Mouse (Mus musculus) CH12.LX (cell line): ENCODE measurements around the gene Slc9a1. TPM values are rescaled to one million over a fixed set of nuclear protein-coding genes. Genes with fewer than 3 reads are reported as not detected.

Experiments
- DNase-seq: peaks from one replicate; pipeline ENCODE4 v3.0.0-alpha.2; 2013; ENCODE audit errors: extremely low read depth
- H3K27ac ChIP-seq: 2 replicates; pipeline ENCODE4 v1.5.1; 2012; ENCODE audit warnings: low read depth, mild to moderate bottlenecking, control low read depth, moderate library complexity; ENCODE audit not compliant: insufficient read depth
- H3K27me3 ChIP-seq: replicated peaks from 2 replicates; pipeline ENCODE3; 2012; ENCODE audit warnings: inconsistent platforms
- H3K36me3 ChIP-seq, 2 experiments: replicated peaks in 1 of 2; 2 replicates each; pipeline versions ENCODE3 to v1.6.1; 2012; ENCODE audit warnings: inconsistent platforms in 1 of 2, low read length in 1 of 2, mild to moderate bottlenecking in 1 of 2, mixed read lengths in 1 of 2, moderate library complexity in 1 of 2; ENCODE audit not compliant: control insufficient read depth in 1 of 2, insufficient read depth in 1 of 2
- H3K4me1 ChIP-seq, 2 experiments: 2 replicates each; pipeline ENCODE4 v1.6.1; 2012; ENCODE audit warnings: inconsistent platforms in 1 of 2, moderate library complexity in 1 of 2; ENCODE audit not compliant: insufficient read depth in 2 of 2, control insufficient read depth in 1 of 2
- H3K4me2 ChIP-seq: 2 replicates; pipeline ENCODE4 v1.6.1; 2012; ENCODE audit warnings: low read depth, mild to moderate bottlenecking, control low read depth; ENCODE audit not compliant: poor library complexity, insufficient read depth, severe bottlenecking
- H3K4me3 ChIP-seq, 3 experiments: fragments of 150-350 bp in 1 of 3; sonication (generic) in 1 of 3; replicated peaks in 1 of 3; 2 replicates each; pipeline versions ENCODE3 to v1.5.1; 2011 to 2012; ENCODE audit warnings: low read depth in 2 of 3, low read length in 2 of 3, mild to moderate bottlenecking in 2 of 3, moderate library complexity in 2 of 3, control low read depth in 1 of 3, improper control_type of control experiment in 1 of 3, inconsistent platforms in 1 of 3, mixed read lengths in 1 of 3; ENCODE audit not compliant: poor library complexity in 1 of 3
- H3K79me2 ChIP-seq: replicated peaks from 2 replicates; pipeline ENCODE4 v1.6.1; 2012; ENCODE audit warnings: mild to moderate bottlenecking, moderate library complexity; ENCODE audit not compliant: control insufficient read depth, poor library complexity, insufficient read depth, severe bottlenecking; ENCODE audit errors: extremely low read depth
- H3K9ac ChIP-seq: 2 replicates; pipeline ENCODE4 v1.6.1; 2012; ENCODE audit warnings: low read depth, mild to moderate bottlenecking, control low read depth, moderate library complexity; ENCODE audit not compliant: insufficient read depth
- H3K9me3 ChIP-seq: replicated peaks from 2 replicates; pipeline ENCODE3; 2012; ENCODE audit warnings: low read length, inconsistent platforms, mixed read lengths
- BHLHE40 ChIP-seq: IDR thresholded peaks from 2 replicates; pipeline ENCODE4 v1.6.1; 2011; ENCODE audit warnings: mild to moderate bottlenecking, low read depth, low read length, improper control_type of control experiment
- CHD1 ChIP-seq: IDR thresholded peaks from 2 replicates; pipeline ENCODE4 v1.6.1; 2012; ENCODE audit warnings: low read depth, low read length, improper control_type of control experiment, inconsistent platforms
- CTCF ChIP-seq, 2 experiments: IDR thresholded peaks in 1 of 2; conservative IDR thresholded peaks in 1 of 2; 2 replicates each; pipeline ENCODE4 v1.5.1; 2011 to 2012; ENCODE audit warnings: low read depth in 2 of 2, low read length in 2 of 2, improper control_type of control experiment in 1 of 2, inconsistent platforms in 1 of 2, mild to moderate bottlenecking in 1 of 2, moderate library complexity in 1 of 2
- ELF1 ChIP-seq: IDR thresholded peaks from 2 replicates; pipeline ENCODE4 v1.6.1; 2014; ENCODE audit warnings: low read depth, mild to moderate bottlenecking, inconsistent platforms, low read length, improper control_type of control experiment
- GABPA ChIP-seq: IDR thresholded peaks from 2 replicates; pipeline ENCODE4 v1.6.1; 2012; ENCODE audit warnings: low read depth, low read length, improper control_type of control experiment, inconsistent platforms; ENCODE audit not compliant: insufficient replicate concordance
- HCFC1 ChIP-seq: IDR thresholded peaks from 2 replicates; pipeline ENCODE4 v1.6.1; 2012; ENCODE audit warnings: low read depth, mild to moderate bottlenecking, inconsistent platforms, low read length, improper control_type of control experiment
- IRF4 ChIP-seq: IDR thresholded peaks from 2 replicates; pipeline ENCODE4 v1.6.1; 2014; ENCODE audit warnings: low read depth, mild to moderate bottlenecking, inconsistent platforms, low read length, improper control_type of control experiment
- JUN ChIP-seq: IDR thresholded peaks from 2 replicates; pipeline ENCODE4 v1.6.1; 2011; ENCODE audit warnings: low read depth, mild to moderate bottlenecking, low read length, improper control_type of control experiment, moderate library complexity; ENCODE audit not compliant: insufficient read depth
- JUND ChIP-seq: conservative IDR thresholded peaks from 2 replicates; pipeline ENCODE4 v1.6.1; 2011; ENCODE audit warnings: low read depth, low read length, improper control_type of control experiment
- KAT2A ChIP-seq: IDR thresholded peaks from 2 replicates; pipeline ENCODE4 v1.6.1; 2012; ENCODE audit warnings: low read length, improper control_type of control experiment, inconsistent platforms; ENCODE audit not compliant: insufficient replicate concordance
- MAFK ChIP-seq: IDR thresholded peaks from 2 replicates; pipeline ENCODE4 v1.6.1; 2011; ENCODE audit warnings: low read length, improper control_type of control experiment; ENCODE audit not compliant: insufficient replicate concordance
- MAX ChIP-seq: IDR thresholded peaks from 2 replicates; pipeline ENCODE4 v1.6.1; 2011; ENCODE audit warnings: low read length, improper control_type of control experiment
- MAZ ChIP-seq: IDR thresholded peaks from 2 replicates; pipeline ENCODE4 v1.6.1; 2012; ENCODE audit warnings: low read depth, mild to moderate bottlenecking, inconsistent platforms, low read length, improper control_type of control experiment, moderate library complexity
- MYC ChIP-seq: IDR thresholded peaks from 2 replicates; pipeline ENCODE4 v1.6.1; 2011; ENCODE audit warnings: low read depth, mild to moderate bottlenecking, improper control_type of control experiment, low read length
- POLR2AphosphoS2 ChIP-seq: IDR thresholded peaks from 2 replicates; pipeline ENCODE4 v1.6.1; 2011; ENCODE audit warnings: low read depth, low read length, improper control_type of control experiment
- RAD21 ChIP-seq: IDR thresholded peaks from 2 replicates; pipeline ENCODE4 v1.6.1; 2011; ENCODE audit warnings: low read depth, mild to moderate bottlenecking, low read length, improper control_type of control experiment, moderate library complexity
- RCOR1 ChIP-seq: conservative IDR thresholded peaks from 2 replicates; pipeline ENCODE4 v1.6.1; 2012; ENCODE audit warnings: low read depth, mild to moderate bottlenecking, inconsistent platforms, low read length, improper control_type of control experiment
- SIN3A ChIP-seq: IDR thresholded peaks from 2 replicates; pipeline ENCODE4 v1.6.1; 2012; ENCODE audit warnings: low read length, improper control_type of control experiment, inconsistent platforms
- SMC3 ChIP-seq: IDR thresholded peaks from 2 replicates; pipeline ENCODE4 v1.6.1; 2011; ENCODE audit warnings: low read depth, low read length, improper control_type of control experiment
- TBP ChIP-seq: conservative IDR thresholded peaks from 2 replicates; pipeline ENCODE4 v1.6.1; 2011; ENCODE audit warnings: low read depth, low read length, improper control_type of control experiment
- TCF12 ChIP-seq: IDR thresholded peaks from 2 replicates; pipeline ENCODE4 v1.6.1; 2014; ENCODE audit warnings: low read depth, mild to moderate bottlenecking, inconsistent platforms, low read length, improper control_type of control experiment
- UBTF ChIP-seq: IDR thresholded peaks from 2 replicates; pipeline ENCODE4 v1.6.1; 2012; ENCODE audit warnings: low read depth, mild to moderate bottlenecking, inconsistent platforms, low read length, improper control_type of control experiment, moderate library complexity
- USF1 ChIP-seq: IDR thresholded peaks from 2 replicates; pipeline ENCODE4 v1.6.1; 2014; ENCODE audit warnings: low read depth, mild to moderate bottlenecking, inconsistent platforms, low read length, improper control_type of control experiment
- USF2 ChIP-seq: conservative IDR thresholded peaks from 2 replicates; pipeline ENCODE4 v1.6.1; 2011; ENCODE audit warnings: low read depth, low read length, improper control_type of control experiment
- ZC3H11A ChIP-seq: IDR thresholded peaks from 2 replicates; pipeline ENCODE4 v1.6.1; 2012; ENCODE audit warnings: low read depth, mild to moderate bottlenecking, inconsistent platforms, low read length, improper control_type of control experiment
- ZMIZ1 ChIP-seq: IDR thresholded peaks from 2 replicates; pipeline ENCODE4 v1.6.1; 2012; ENCODE audit warnings: low read depth, mild to moderate bottlenecking, inconsistent platforms, low read length, improper control_type of control experiment
- ZNF384 ChIP-seq: IDR thresholded peaks from 2 replicates; pipeline ENCODE4 v1.6.1; 2012; ENCODE audit warnings: low read depth, low read length, improper control_type of control experiment, inconsistent platforms
- dilution Hi-C: fragments of 300-500 bp; cut with MboI; formaldehyde crosslinking; loops from 2 replicates; pipeline ENCODE4 v1.14.3; 2020; ENCODE audit warnings: low sequenced_read_pairs; ENCODE audit not compliant: extremely low pct_unique_long_range_greater_than_20kb, extremely low pct_ligation_motif_present
- in situ Hi-C: fragments of 300-500 bp; cut with MboI; formaldehyde crosslinking; loops from 3 replicates; pipeline ENCODE4 v1.14.3; 2019; ENCODE audit warnings: low sequenced_read_pairs, low pct_ligation_motif_present, low pct_unique_long_range_greater_than_20kb, mixed read lengths
- polyA plus RNA-seq: library from polyadenylated mRNA; unstranded; fragments of >175 nt; gene quantifications from 2 replicates; pipeline ENCODE4 v1.2.1, GENCODE M21; 2012; ENCODE audit warnings: low read depth; ENCODE audit not compliant: insufficient read length
- total RNA-seq, 2 experiments: library from RNA; depleted of rRNA; stranded (reverse); fragments of 300-350 nt in 1 of 2; fragments of >200 nt in 1 of 2; gene quantifications; 2 replicates each; pipeline ENCODE4 v1.2.3; 2012 to 2014

Slc9a1 gene
- total and polyA plus RNA-seq, 3 experiments, result 0.66 to 16.7 (median 4.7) TPM

- no peak overlapping the region for H3K27ac ChIP-seq
- H3K4me3 ChIP-seq, result no peak overlapping the region
- peaks cover 15 to 31% of the 10 kb centered on the region in 2 experiments for H3K4me1 ChIP-seq
- no peaks in the 10 kb centered on the region for H3K9me3 ChIP-seq
- H3K79me2 ChIP-seq, result no peaks in the 10 kb centered on the region
- TF ChIP-seq ZNF384 (no peak), USF1 (no peak), IRF4 (no peak), BHLHE40 (peak; percentile 77), CHD1 (no peak), MAX (0 out of 2 replicates have a peak, but pooled peaks have one; percentile 23), CTCF (conservative IDR thresholded peaks at IDR 0.05 in 1 of 2, IDR thresholded peaks at IDR 0.05 in 1 of 2; ENCODE audit: low read depth in 2 of 2, low read length in 2 of 2) (peak; percentile 24 to 46; a peak in 2 of 4 replicates), MYC (peak; percentile 44; the same call in 1 of the 2 replicates), JUN (no peak), MAZ (no peak), ZC3H11A (no peak), TCF12 (no peak), SMC3 (peak; percentile 16; the same call in 1 of the 2 replicates), USF2 (no peak)
- no peak overlapping the region for H3K4me2 ChIP-seq
- no peak overlapping the region for H3K9ac ChIP-seq
- in situ Hi-C loops (loop anchor here (5.0 kb wide), 1 partner anchor 37 kb away; no protein-coding TSS in a partner anchor), dilution Hi-C loops (no loop called here)
- H3K36me3 ChIP-seq, result peaks cover 45 to 87% of the 10 kb centered on the region in 2 experiments
- DNase-seq, result peak; percentile 57
- H3K27me3 ChIP-seq, result no peaks in the 10 kb centered on the region
These were observed 45.4 kb downstream of the Slc9a1 start for GRCm38 (mm10) chr4:133414920-133415319.

GRCm38 (mm10) chr4:133419312-133420004 is 50.0 kb downstream of the Slc9a1 start:
- DNase-seq, result peak; percentile 49
- no peak overlapping the region for H3K27ac ChIP-seq
- H3K79me2 ChIP-seq, result no peaks in the 10 kb centered on the region
- peaks cover 55 to 92% of the 10 kb centered on the region in 2 experiments for H3K36me3 ChIP-seq
- H3K4me2 ChIP-seq, result no peak overlapping the region
- TF ChIP-seq SMC3 (peak; percentile 82), KAT2A (no peak), UBTF (no peak), CHD1 (no peak), RAD21 (peak; percentile 55), MYC (no peak), ZC3H11A (no peak), GABPA (no peak), ZMIZ1 (no peak), MAFK (no peak), RCOR1 (no peak), HCFC1 (no peak), POLR2AphosphoS2 (no peak), CTCF (conservative IDR thresholded peaks at IDR 0.05 in 1 of 2, IDR thresholded peaks at IDR 0.05 in 1 of 2; ENCODE audit: low read depth in 2 of 2, low read length in 2 of 2) (peak; percentile 78), TCF12 (no peak), ELF1 (0 out of 2 replicates have a peak, but pooled peaks have one; percentile 20), SIN3A (no peak), JUND (no peak), ZNF384 (no peak), TBP (no peak)
- dilution Hi-C loops (no loop called here), in situ Hi-C loops (no loop called here)
- no peaks in the 10 kb centered on the region for H3K27me3 ChIP-seq
- no peak overlapping the region for H3K9ac ChIP-seq
- H3K4me1 ChIP-seq, result peaks cover 0 to 6% of the 10 kb centered on the region in 2 experiments; a peak in 1 of 4 replicates
- no peaks in the 10 kb centered on the region for H3K9me3 ChIP-seq
- H3K4me3 ChIP-seq, result no peak overlapping the region
